Mouse (Mus musculus) small intestine, adult 2 months (tissue): ENCODE results near the gene Hsf2bp. TPM values are rescaled to one million over a fixed set of nuclear protein-coding genes. Genes with fewer than 3 reads are reported as not detected.

Experiments used
- H3K27ac ChIP-seq: fragments of 200-500 bp; 2 replicates; pipeline ENCODE4 v1.5.1; 2012; ENCODE audit warnings: low read depth, low read length, control low read depth, inconsistent platforms; ENCODE audit not compliant: insufficient read depth
- H3K27me3 ChIP-seq: fragments of 200-500 bp; 2 replicates; pipeline ENCODE4 v1.6.1; 2012; ENCODE audit warnings: mild to moderate bottlenecking, moderate library complexity, low read length, inconsistent platforms; ENCODE audit not compliant: control insufficient read depth, insufficient read depth
- H3K36me3 ChIP-seq: fragments of 200-500 bp; 2 replicates; pipeline ENCODE4 v1.6.1; 2012; ENCODE audit warnings: mild to moderate bottlenecking, low read length, control low read depth, inconsistent platforms; ENCODE audit not compliant: control insufficient read depth, insufficient read depth
- H3K4me1 ChIP-seq: fragments of 200-500 bp; 2 replicates; pipeline ENCODE4 v1.6.1; 2012; ENCODE audit warnings: low read length, inconsistent platforms, mixed read lengths; ENCODE audit not compliant: control insufficient read depth, insufficient read depth, insufficient read length
- H3K4me3 ChIP-seq: fragments of 200-500 bp; 2 replicates; pipeline ENCODE4 v1.5.1; 2012; ENCODE audit warnings: low read depth, mild to moderate bottlenecking, control low read depth, inconsistent platforms, low read length, moderate library complexity
- CTCF ChIP-seq: fragments of 200-500 bp; IDR thresholded peaks from 2 replicates; pipeline ENCODE4 v1.5.1; 2012; ENCODE audit warnings: low read depth, mild to moderate bottlenecking, control low read depth, inconsistent platforms, low read length, moderate library complexity, mixed read lengths; ENCODE audit not compliant: insufficient replicate concordance, insufficient read length; ENCODE audit errors: extremely low read depth
- POLR2A ChIP-seq: fragments of 200-500 bp; IDR thresholded peaks from 2 replicates; pipeline ENCODE4 v1.6.1; 2012; ENCODE audit warnings: low read depth, mild to moderate bottlenecking, control low read depth, inconsistent platforms, low read length, moderate library complexity
- WGBS: fragments of 180-500 bp; shearing (Covaris S2); methylation state at CpG from one replicate; pipeline ENCODE4 v1.1.7; 2018; 5-methylcytosine and 5-hydroxymethylcytosine counted together
- polyA plus RNA-seq: library from polyadenylated mRNA; depleted of rRNA; stranded (reverse); fragments of >200 nt; gene quantifications from 2 replicates; pipeline ENCODE4 v1.2.3, GENCODE M21; 2012

Hsf2bp gene
- polyA plus RNA-seq, 1 experiment = 0.14 TPM

GRCm38 (mm10) chr17:31992004-31992403 is 44.1 kb downstream of the Hsf2bp start:
- 84% methylated on average over 2 of the region's 2 CpGs for WGBS
- H3K36me3 ChIP-seq = no peaks in the 10 kb centered on the region
- no peak overlapping the region for H3K4me3 ChIP-seq
- peaks cover 14% of the 10 kb centered on the region for H3K4me1 ChIP-seq
- no peak overlapping the region for H3K27ac ChIP-seq
- H3K27me3 ChIP-seq = no peaks in the 10 kb centered on the region
- TF ChIP-seq POLR2A (no peak), CTCF (no peak)

GRCm38 (mm10) chr17:31989035-31989434 is 47.1 kb downstream of the Hsf2bp start:
- H3K36me3 ChIP-seq = no peaks in the 10 kb centered on the region
- WGBS = 40% methylated on average over 2 of the region's 2 CpGs
- H3K27me3 ChIP-seq = no peaks in the 10 kb centered on the region
- no peak overlapping the region for H3K4me3 ChIP-seq
- TF ChIP-seq POLR2A = no peak
- TF ChIP-seq CTCF = no peak
- no peak overlapping the region for H3K27ac ChIP-seq
- peaks cover 9% of the 10 kb centered on the region; the same call in 1 of the 2 replicates for H3K4me1 ChIP-seq

DNA sequence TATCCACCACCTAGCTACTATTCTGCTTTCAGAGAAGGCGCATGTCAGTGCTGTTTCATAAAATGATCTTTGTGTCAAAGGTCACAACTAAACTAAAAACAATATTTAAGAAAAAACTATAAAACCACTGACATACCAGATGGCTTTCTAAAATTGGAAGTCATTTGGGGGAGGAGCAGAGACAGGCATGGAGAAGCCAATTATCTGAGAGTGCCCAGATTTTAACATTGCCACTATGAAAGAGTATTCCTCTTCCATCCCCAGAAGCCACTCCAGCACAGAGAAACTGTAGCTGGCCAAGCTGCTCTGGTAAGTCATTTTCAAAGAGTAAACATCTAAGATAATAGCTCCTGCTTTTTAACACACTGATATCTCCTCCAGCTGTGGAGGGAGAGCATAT is 49.2 kb downstream of the Hsf2bp start:
- Histone ChIP-seq H3K4me3 (no peak overlapping the region), H3K36me3 (no peaks in the 10 kb centered on the region), H3K27me3 (no peaks in the 10 kb centered on the region), H3K4me1 (peaks cover 3% of the 10 kb centered on the region; the same call in 1 of the 2 replicates), H3K27ac (no peak overlapping the region)
- no peak for TF ChIP-seq CTCF
- TF ChIP-seq POLR2A = no peak
- 89% methylated on average over 1 of the region's 1 CpGs for WGBS

DNA sequence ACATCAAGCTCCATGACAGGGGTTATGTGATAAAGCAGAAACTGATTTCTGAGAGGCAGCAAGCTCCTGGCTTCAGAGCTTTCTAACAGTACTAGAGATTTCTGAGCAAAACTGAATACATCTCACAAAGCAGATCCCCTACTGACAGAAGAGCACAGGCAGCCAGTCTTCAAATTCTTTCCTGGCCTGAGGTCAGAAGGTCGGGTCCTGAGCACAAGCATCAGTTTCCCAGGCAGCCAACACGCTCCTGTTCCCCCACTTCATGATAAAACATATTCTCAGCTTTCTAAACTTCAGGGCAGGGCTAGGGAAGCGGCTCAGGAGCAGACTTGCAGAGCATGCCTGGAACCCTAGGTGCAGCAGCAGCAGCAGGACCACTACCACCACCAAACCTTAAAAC is 52.7 kb downstream of the Hsf2bp start:
- TF ChIP-seq CTCF (no peak), POLR2A (no peak)
- Histone ChIP-seq H3K27ac (no peak overlapping the region), H3K36me3 (no peaks in the 10 kb centered on the region), H3K4me1 (no peaks in the 10 kb centered on the region), H3K27me3 (no peaks in the 10 kb centered on the region), H3K4me3 (no peak overlapping the region)
- 86% methylated on average over 3 of the region's 3 CpGs for WGBS

- H3K4me3 ChIP-seq = no peak overlapping the region
- 74% methylated on average over 11 of the region's 11 CpGs for WGBS
- H3K36me3 ChIP-seq = no peaks in the 10 kb centered on the region
- TF ChIP-seq CTCF (no peak), POLR2A (no peak)
- H3K4me1 ChIP-seq = no peaks in the 10 kb centered on the region
- H3K27ac ChIP-seq = peak overlapping the region; percentile 44; the same call in 1 of the 2 replicates
- H3K27me3 ChIP-seq = no peaks in the 10 kb centered on the region
Measured at GRCm38 (mm10) chr17:31982326-31983190, 53.6 kb downstream of the Hsf2bp start.

GRCm38 (mm10) chr17:31979888-31980287 is 56.3 kb downstream of the Hsf2bp start:
- Histone ChIP-seq H3K27me3 (no peaks in the 10 kb centered on the region), H3K4me1 (no peaks in the 10 kb centered on the region), H3K4me3 (no peak overlapping the region), H3K27ac (no peak overlapping the region), H3K36me3 (no peaks in the 10 kb centered on the region)
- TF ChIP-seq POLR2A (no peak), CTCF (no peak)
- 78% methylated on average over 4 of the region's 4 CpGs for WGBS

DNA sequence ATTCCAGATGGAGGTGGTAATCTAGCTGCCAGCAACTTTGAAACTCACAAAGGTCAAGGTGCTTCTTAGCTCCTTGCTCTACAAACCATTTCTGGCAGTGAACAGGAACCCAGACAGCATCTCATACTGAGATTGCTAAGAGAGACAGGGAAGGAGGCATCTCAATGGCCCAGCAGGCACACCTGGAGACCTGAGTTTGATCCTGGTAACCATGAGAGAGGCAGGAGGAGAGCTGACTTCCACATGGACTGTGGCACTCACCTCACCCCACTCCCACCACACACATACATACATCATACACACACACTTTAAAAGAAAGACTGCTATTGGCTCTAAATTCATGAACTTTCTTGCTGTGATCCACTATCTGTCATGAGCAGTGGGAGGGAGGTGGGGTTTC is 59.0 kb downstream of the Hsf2bp start:
- Histone ChIP-seq H3K27me3 (no peaks in the 10 kb centered on the region), H3K4me1 (no peaks in the 10 kb centered on the region), H3K4me3 (no peak overlapping the region), H3K27ac (no peak overlapping the region), H3K36me3 (no peaks in the 10 kb centered on the region)
- TF ChIP-seq CTCF (no peak), POLR2A (no peak)
